Mouse (Mus musculus): ENCODE data around the gene Crygf. TPM values are rescaled to one million over a fixed set of nuclear protein-coding genes. Genes with fewer than 3 reads are reported as not detected.
"Not testable (repeated sequence)": the region's sequence is repeated elsewhere in the genome, so short reads cannot be mapped to it uniquely, and the experiment has no call there.

The Crygf gene
- not detected in 2 replicates for polyA plus RNA-seq (2015; fragmentation: Nextera tagmentation; extraction: Ambion mirVana)

- Histone ChIP-seq H3K4me3 (no peak within 1 kb of the TSS), H3K4me1 (replicated peaks) (no peaks in the 10 kb centered on the region), H3K4me2 (no peak within 1 kb of the TSS), H3K27ac (replicated peaks) (no peak within 1 kb of the TSS), H3K9ac (no peak within 1 kb of the TSS), H3K27me3 (no peaks in the 10 kb centered on the region), H3K9me3 (no peaks in the 10 kb centered on the region), H3K36me3 (no peaks in the 10 kb centered on the region)
- ATAC-seq (ENCODE audit: low FRiP score, low read depth), result no peak
- WGBS, result 61% methylated on average over 4 of the region's 4 CpGs
Observed at GRCm38 (mm10) chr1:65926294-65926693, at the start of gene Crygf. Gene Crygf (plus strand): TSS chr1:65926520.

- no peaks in the 10 kb centered on the region for H3K9me3 ChIP-seq
- no peak overlapping the region for H3K9ac ChIP-seq
- H3K27ac ChIP-seq (replicated peaks), result no peak overlapping the region
- 40% methylated on average over 6 of the region's 6 CpGs for WGBS
- H3K4me2 ChIP-seq, result no peak overlapping the region
- H3K36me3 ChIP-seq, result no peaks in the 10 kb centered on the region
- no peaks in the 10 kb centered on the region for H3K4me1 ChIP-seq (replicated peaks)
- no peak for ATAC-seq (ENCODE audit: low FRiP score, low read depth)
- no peak overlapping the region for H3K4me3 ChIP-seq
- H3K27me3 ChIP-seq, result no peaks in the 10 kb centered on the region
Observed at GRCm38 (mm10) chr1:65925361-65926210, 734 bp upstream of the Crygf start.

- not testable (repeated sequence) for ATAC-seq (ENCODE audit: low FRiP score, low read depth); H3K4me2 ChIP-seq; H3K36me3 ChIP-seq; H3K27me3 ChIP-seq; H3K4me1 ChIP-seq (replicated peaks); H3K9me3 ChIP-seq; H3K4me3 ChIP-seq; H3K9ac ChIP-seq; H3K27ac ChIP-seq (replicated peaks)
- WGBS, result 84% methylated on average over 11 of the region's 11 CpGs
Observed at GRCm38 (mm10) chr1:65926696-65927095, 376 bp downstream of the Crygf start.

GRCm38 (mm10) chr1:65930055-65930454 is 3.7 kb downstream of the Crygf start:
- H3K36me3 ChIP-seq, result no peaks in the 10 kb centered on the region
- H3K4me2 ChIP-seq, result no peak overlapping the region
- H3K27ac ChIP-seq (replicated peaks), result no peak overlapping the region
- H3K27me3 ChIP-seq, result no peaks in the 10 kb centered on the region
- no peaks in the 10 kb centered on the region for H3K4me1 ChIP-seq (replicated peaks)
- ATAC-seq (ENCODE audit: low FRiP score, low read depth), result no peak
- H3K9me3 ChIP-seq, result no peaks in the 10 kb centered on the region
- no peak overlapping the region for H3K4me3 ChIP-seq
- 75% methylated on average over 2 of the region's 2 CpGs for WGBS
- no peak overlapping the region for H3K9ac ChIP-seq

- Histone ChIP-seq H3K36me3 (no peaks in the 10 kb centered on the region), H3K9me3 (no peaks in the 10 kb centered on the region), H3K4me3 (no peak overlapping the region), H3K4me2 (no peak overlapping the region), H3K27ac (replicated peaks) (no peak overlapping the region), H3K27me3 (no peaks in the 10 kb centered on the region), H3K9ac (no peak overlapping the region), H3K4me1 (replicated peaks) (no peaks in the 10 kb centered on the region)
- 88% methylated on average over 4 of the region's 4 CpGs for WGBS
- ATAC-seq (ENCODE audit: low FRiP score, low read depth), result no peak
Observed at GRCm38 (mm10) chr1:65932091-65932812, 5.9 kb downstream of the Crygf start.

Other genes starting within 250 kb of the Crygf start
- 362 and 369 TPM in 2 replicates for gene Map2, start 248.8 kb downstream of the Crygf start, polyA plus RNA-seq (2015; fragmentation: Nextera tagmentation; extraction: Ambion mirVana)

All from hindbrain, embryonic 15.5 days (tissue).